Mouse (Mus musculus) midbrain, embryonic 16.5 days (tissue): ENCODE data around the gene Snx29. TPM values are rescaled to one million over a fixed set of nuclear protein-coding genes. Genes with fewer than 3 reads are reported as not detected.

ENCODE experiments used
- ATAC-seq: fragments of 200-750 bp; cut with Nextera tagmentation; 2 replicates; pipeline ENCODE4 v1.8.0; 2017; ENCODE audit warnings: moderate TSS enrichment
- H3K27ac ChIP-seq: fragments of 300-500 bp; sonication (generic); 2 replicates; pipeline ENCODE4 v1.5.1; 2014; ENCODE audit warnings: mild to moderate bottlenecking, low read length, mixed read lengths
- H3K27me3 ChIP-seq: fragments of 300-500 bp; sonication (generic); 2 replicates; pipeline ENCODE4 v1.6.1; 2014; ENCODE audit warnings: low read depth, low read length, mixed read lengths; ENCODE audit not compliant: control insufficient read depth, insufficient read depth
- H3K36me3 ChIP-seq: fragments of 300-500 bp; sonication (generic); 2 replicates; pipeline ENCODE4 v1.6.1; 2014; ENCODE audit warnings: mild to moderate bottlenecking, low read length, moderate library complexity, mixed read lengths; ENCODE audit not compliant: control insufficient read depth, insufficient read depth
- H3K4me1 ChIP-seq: fragments of 300-500 bp; sonication (generic); 2 replicates; pipeline ENCODE4 v1.6.1; 2014; ENCODE audit warnings: mild to moderate bottlenecking, low read length, mixed read lengths; ENCODE audit not compliant: control insufficient read depth, insufficient read depth
- H3K4me2 ChIP-seq: fragments of 300-500 bp; sonication (generic); 2 replicates; pipeline ENCODE4 v1.6.1; 2014; ENCODE audit warnings: mild to moderate bottlenecking, low read length, mixed read lengths
- H3K4me3 ChIP-seq: fragments of 300-500 bp; sonication (generic); 2 replicates; pipeline ENCODE4 v1.5.1; 2014; ENCODE audit warnings: low read depth, mild to moderate bottlenecking, low read length, moderate library complexity, mixed read lengths
- H3K9ac ChIP-seq: fragments of 300-500 bp; sonication (generic); 2 replicates; pipeline ENCODE4 v1.6.1; 2014; ENCODE audit warnings: low read depth, low read length, mixed read lengths
- H3K9me3 ChIP-seq: fragments of 300-500 bp; sonication (generic); replicated peaks from 2 replicates; pipeline ENCODE4 v1.6.1; 2014; ENCODE audit warnings: mild to moderate bottlenecking, low read length, mixed read lengths; ENCODE audit not compliant: control insufficient read depth, poor library complexity, severe bottlenecking
- WGBS: fragments of 180-500 bp; shearing (Covaris S2); extraction: QIAGEN DNeasy Blood & Tissue Kit; methylation state at CpG from one replicate; pipeline ENCODE4 v1.1.7; 2014; 5-methylcytosine and 5-hydroxymethylcytosine counted together
- polyA plus RNA-seq: library from polyadenylated mRNA; unstranded; fragments of >200 nt; fragmentation: Nextera tagmentation; extraction: Ambion mirVana; gene quantifications from 2 replicates; pipeline ENCODE4 v1.2.1, GENCODE M21; 2015

Gene Snx29
- polyA plus RNA-seq, 1 experiment from 2014 or later, result 16.8 TPM

DNA sequence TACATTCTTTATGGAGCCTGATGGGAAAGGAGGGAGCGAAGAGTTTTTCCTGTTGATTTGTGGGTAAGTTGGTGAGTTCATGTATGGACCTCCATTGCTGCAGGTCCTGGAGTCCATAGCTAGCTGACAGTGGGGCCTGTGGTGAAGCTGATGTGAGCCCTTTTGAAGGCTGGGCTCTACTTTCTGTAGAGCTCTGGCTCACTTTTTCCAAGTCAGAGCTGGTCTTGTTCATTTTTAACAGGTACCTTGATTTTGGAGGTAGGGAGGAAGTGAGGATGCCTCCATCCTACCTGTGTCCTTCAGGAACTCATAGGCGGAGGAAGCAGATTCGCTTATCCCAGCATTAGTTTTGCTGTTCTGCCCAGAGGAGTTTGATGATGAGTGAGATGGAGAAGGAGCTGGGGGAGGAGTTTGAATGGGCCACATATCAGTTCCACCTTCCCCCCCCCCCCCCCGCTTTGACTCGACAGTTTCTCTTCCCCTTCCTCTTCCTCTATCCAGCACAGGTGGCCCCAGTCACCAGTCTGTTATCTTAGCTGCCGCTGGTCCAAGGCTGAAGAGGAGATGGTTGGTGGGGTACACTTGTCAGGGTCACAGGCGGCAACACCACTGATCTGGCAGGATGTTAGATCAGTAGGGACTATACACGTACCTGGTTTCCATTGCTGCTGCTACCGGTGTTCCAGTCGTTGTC, 173.4 kb downstream of the Snx29 start:
- H3K9me3 ChIP-seq, result no peaks in the 10 kb centered on the region
- no peaks in the 10 kb centered on the region for H3K36me3 ChIP-seq
- no peak overlapping the region for H3K4me2 ChIP-seq
- H3K27ac ChIP-seq, result peak overlapping the region; percentile 23
- 68% methylated on average over 8 of the region's 10 CpGs for WGBS
- no peak overlapping the region for H3K9ac ChIP-seq
- peak; percentile 37; the same call in 1 of the 2 replicates for ATAC-seq
- H3K4me3 ChIP-seq, result no peak overlapping the region
- H3K4me1 ChIP-seq, result 0 out of 2 replicates have a peak, but pooled peaks cover 3% of the 10 kb centered on the region
- no peaks in the 10 kb centered on the region for H3K27me3 ChIP-seq

DNA sequence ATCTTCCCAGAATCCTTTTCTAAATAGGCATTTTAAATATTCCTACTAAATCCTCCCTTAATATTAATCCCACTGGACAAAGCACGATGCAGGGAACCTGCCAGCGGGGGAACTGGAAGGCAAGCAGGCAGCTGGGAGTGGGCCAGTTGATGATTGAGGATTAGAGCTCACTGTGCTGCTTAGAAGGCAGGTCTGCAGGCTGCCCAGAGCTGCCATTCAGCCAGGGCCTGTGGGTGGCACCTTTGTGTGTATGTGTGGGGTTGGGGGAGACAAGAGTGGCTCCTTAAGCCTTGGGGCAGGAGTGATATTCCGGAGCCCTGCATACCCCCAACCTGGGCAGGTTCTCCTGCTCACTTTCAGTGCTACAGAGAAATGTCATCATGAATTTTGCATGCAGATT, 174.0 kb downstream of the Snx29 start:
- peak; percentile 83 for ATAC-seq
- H3K4me2 ChIP-seq, result no peak overlapping the region

DNA sequence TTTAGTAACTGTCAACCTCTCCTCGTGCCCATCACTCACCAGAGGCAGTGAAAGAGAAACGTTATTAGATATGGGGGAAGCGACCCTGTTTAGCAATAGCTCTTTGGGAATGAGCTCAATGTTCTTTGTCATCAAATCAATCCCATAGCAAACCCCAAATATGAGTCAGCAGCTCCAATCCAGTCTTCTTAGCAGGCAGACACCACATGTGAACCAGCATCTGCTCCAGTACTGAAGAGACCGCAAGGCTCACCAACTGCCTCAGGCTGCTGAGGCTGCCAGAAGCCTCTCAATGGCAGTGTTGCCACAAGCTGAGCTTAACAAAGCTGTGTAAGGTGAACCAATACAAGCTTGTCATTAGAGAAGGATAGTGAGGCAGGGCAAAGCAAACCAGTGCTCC, 177.4 kb downstream of the Snx29 start:
- Histone ChIP-seq H3K36me3 (no peaks in the 10 kb centered on the region), H3K4me1 (0 out of 2 replicates have a peak, but pooled peaks cover 3% of the 10 kb centered on the region), H3K9ac (no peak overlapping the region), H3K9me3 (no peaks in the 10 kb centered on the region), H3K27ac (no peak overlapping the region), H3K4me3 (no peak overlapping the region), H3K4me2 (no peak overlapping the region), H3K27me3 (no peaks in the 10 kb centered on the region)
- WGBS, result 86% methylated on average over 4 of the region's 4 CpGs
- no peak for ATAC-seq

More for the DNA sequence above, 174.0 kb downstream of the Snx29 start:
- H3K4me3 ChIP-seq, result no peak overlapping the region
- 25% methylated on average over 3 of the region's 3 CpGs for WGBS
- no peak overlapping the region for H3K9ac ChIP-seq
- H3K27me3 ChIP-seq, result no peaks in the 10 kb centered on the region
- 0 out of 2 replicates have a peak, but pooled peaks cover 3% of the 10 kb centered on the region for H3K4me1 ChIP-seq
- no peaks in the 10 kb centered on the region for H3K36me3 ChIP-seq
- H3K27ac ChIP-seq, result peak overlapping the region; percentile 66
- H3K9me3 ChIP-seq, result no peaks in the 10 kb centered on the region

DNA sequence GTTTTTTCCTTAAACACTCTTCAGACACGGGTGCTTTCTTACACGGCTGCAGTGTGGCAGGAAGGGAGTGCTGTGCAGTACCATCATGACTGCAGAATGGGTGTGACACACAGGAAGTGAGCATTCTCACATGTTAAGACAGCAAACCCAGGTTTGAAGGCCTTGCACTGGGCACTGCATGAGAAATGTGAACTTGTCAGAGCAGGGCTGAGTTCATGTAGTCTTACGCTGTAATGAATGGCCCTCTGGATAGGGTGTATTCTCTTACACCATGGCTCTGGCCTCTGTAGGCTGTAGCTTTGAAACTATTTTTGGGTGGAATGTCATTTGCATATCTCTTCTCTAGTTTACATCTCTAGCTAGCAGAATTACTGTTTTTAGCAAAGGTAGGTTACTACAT, 178.4 kb downstream of the Snx29 start:
- ATAC-seq, result no peak
- no peak overlapping the region for H3K4me3 ChIP-seq
- H3K27me3 ChIP-seq, result no peaks in the 10 kb centered on the region
- WGBS, result 85% methylated on average over 3 of the region's 3 CpGs
- H3K9me3 ChIP-seq, result no peaks in the 10 kb centered on the region
- no peaks in the 10 kb centered on the region for H3K36me3 ChIP-seq
- no peak overlapping the region for H3K9ac ChIP-seq
- 0 out of 2 replicates have a peak, but pooled peaks cover 7% of the 10 kb centered on the region for H3K4me1 ChIP-seq
- no peak overlapping the region for H3K4me2 ChIP-seq
- H3K27ac ChIP-seq, result no peak overlapping the region

DNA sequence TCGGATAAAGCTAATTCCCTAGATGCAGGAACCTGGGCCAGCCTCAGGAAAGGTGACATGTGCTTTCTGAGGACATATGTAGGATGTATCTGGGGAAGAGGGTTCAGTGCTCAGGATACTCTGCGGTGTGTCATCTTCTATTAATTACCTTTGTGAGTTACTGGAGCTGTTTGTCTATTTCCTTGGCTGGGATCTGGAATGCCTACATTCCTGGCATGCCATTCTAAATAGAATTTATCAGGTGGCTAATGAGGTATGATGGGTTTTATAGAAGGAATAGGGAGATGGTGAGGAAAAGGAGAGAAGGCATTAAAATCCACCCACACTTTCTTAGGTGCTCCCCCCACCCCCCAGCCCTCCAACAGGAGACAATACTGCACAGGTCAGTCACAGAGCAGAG, 178.9 kb downstream of the Snx29 start:
- Histone ChIP-seq H3K4me3 (no peak overlapping the region), H3K4me1 (0 out of 2 replicates have a peak, but pooled peaks cover 7% of the 10 kb centered on the region), H3K4me2 (no peak overlapping the region), H3K9me3 (no peaks in the 10 kb centered on the region), H3K27ac (no peak overlapping the region), H3K9ac (no peak overlapping the region), H3K36me3 (no peaks in the 10 kb centered on the region), H3K27me3 (no peaks in the 10 kb centered on the region)
- no peak for ATAC-seq
- WGBS, result 87% methylated on average over 2 of the region's 2 CpGs

DNA sequence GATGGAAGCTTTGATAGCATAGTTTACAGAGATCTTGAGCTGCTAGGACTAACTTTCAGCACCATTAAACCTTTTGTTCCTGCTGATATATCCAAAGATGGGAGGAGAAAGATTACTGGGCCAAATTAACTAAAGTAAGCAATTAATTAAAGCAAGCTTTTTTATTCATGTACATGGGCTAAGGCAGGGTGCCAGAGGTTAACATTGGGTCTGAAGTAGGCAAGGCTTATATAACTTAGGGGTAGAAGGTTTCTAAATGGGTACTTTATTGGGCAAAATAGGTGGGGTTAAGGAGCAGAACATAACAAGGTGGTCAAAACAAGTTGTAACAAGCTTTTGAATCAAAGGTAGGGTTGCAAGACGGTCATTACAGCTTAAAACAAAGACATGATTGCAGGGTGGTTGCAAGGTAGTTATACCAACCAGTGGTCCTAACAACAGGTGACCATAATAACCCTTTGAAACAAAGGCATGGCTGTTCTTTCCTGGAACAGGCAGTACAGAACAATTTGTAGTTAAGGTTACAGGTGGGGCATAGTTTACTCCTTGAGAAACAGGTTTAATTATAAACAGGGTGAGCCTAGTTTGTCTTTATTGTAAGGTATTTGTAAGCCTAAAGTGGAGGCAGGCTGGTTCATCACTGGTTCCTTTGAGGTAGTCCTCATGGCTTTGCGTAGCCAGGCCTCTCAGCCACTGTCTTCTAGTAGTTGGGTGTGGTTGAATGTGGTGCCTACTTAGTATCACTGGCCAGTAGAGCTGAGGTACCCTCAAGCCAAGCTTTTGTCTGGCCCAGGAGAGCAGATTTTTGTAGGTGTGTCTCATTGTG, 182.2 kb downstream of the Snx29 start:
- WGBS, result 88% methylated on average over 2 of the region's 2 CpGs
- Histone ChIP-seq H3K27ac (no peak overlapping the region), H3K27me3 (no peaks in the 10 kb centered on the region), H3K4me2 (no peak overlapping the region), H3K9ac (no peak overlapping the region), H3K4me3 (no peak overlapping the region), H3K9me3 (no peaks in the 10 kb centered on the region), H3K36me3 (no peaks in the 10 kb centered on the region), H3K4me1 (0 out of 2 replicates have a peak, but pooled peaks cover 4% of the 10 kb centered on the region)
- no peak for ATAC-seq

DNA sequence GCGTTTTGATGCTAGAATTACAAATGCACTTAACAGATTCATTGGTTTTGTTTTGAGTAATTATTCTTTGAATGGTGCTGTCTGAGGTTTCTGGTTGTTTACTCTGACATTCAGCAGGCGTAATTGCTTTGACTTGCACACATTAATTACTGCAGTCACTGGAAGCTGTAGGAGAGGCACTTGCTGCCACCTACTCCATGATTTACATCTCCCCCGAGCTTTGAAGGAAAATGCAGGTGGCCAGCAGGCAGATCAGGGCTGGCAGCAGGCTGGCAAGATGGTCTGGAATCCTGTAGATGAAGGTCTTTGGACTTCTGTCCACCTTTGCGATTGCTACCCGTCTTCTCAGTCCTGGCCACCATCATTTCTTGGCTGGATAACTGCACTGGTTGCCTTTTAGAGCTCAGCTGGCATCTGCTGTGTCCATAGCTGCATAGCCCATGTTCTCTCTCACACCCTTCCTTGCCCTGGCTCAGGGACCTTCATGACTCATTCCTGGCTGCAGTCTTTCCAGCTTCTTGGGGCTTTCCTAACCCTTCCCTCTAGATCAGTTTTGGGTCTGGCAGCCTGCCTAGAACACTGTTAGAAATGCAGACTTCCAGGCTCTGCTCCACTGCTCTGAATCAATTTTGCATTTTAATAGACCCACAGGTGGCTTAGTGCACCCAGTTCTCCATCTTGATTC, 182.9 kb downstream of the Snx29 start:
- Histone ChIP-seq H3K27ac (no peak overlapping the region), H3K4me2 (no peak overlapping the region), H3K36me3 (no peaks in the 10 kb centered on the region), H3K27me3 (no peaks in the 10 kb centered on the region), H3K4me3 (no peak overlapping the region), H3K9ac (no peak overlapping the region), H3K4me1 (0 out of 2 replicates have a peak, but pooled peaks cover 4% of the 10 kb centered on the region), H3K9me3 (no peaks in the 10 kb centered on the region)
- WGBS, result 84% methylated on average over 5 of the region's 5 CpGs
- ATAC-seq, result no peak

DNA sequence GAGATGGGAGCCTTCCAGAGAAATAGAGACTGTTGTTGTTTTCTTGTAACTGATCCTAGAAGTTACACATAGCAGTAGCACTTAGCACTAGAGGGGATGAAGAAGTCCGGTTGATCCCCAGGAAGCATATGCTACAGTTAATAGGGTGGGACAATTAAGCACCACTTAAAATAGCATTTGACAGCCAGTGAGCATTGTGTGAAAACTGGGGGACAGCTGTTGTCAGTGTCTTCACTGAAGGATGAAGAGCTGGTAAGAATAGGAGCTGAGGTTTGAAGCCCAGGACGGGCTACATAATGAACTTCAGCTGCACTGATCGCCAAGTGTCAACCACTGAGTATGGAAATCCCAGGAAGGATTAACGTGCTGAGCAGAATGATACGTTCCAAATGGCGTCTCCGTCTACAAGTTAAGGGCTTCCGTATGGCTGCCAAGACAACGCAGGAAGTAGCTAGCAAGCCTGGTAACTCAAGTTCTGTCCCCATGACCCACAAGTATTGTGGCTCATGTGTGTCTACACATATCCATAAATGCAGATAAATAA, 184.6 kb downstream of the Snx29 start:
- WGBS, result 74% methylated on average over 9 of the region's 9 CpGs

More for the DNA sequence above, 184.6 kb downstream of the Snx29 start:
- ATAC-seq, result no peak
- no peak overlapping the region for H3K9ac ChIP-seq
- no peaks in the 10 kb centered on the region for H3K27me3 ChIP-seq
- H3K9me3 ChIP-seq, result no peaks in the 10 kb centered on the region
- no peak overlapping the region for H3K27ac ChIP-seq
- no peaks in the 10 kb centered on the region for H3K36me3 ChIP-seq
- no peak overlapping the region for H3K4me2 ChIP-seq
- H3K4me1 ChIP-seq, result 0 out of 2 replicates have a peak, but pooled peaks cover 4% of the 10 kb centered on the region
- no peak overlapping the region for H3K4me3 ChIP-seq
